Mouse (Mus musculus) ES-Bruce4 (cell line): ENCODE measurements around the gene Phf21b. TPM values are rescaled to one million over a fixed set of nuclear protein-coding genes. Genes with fewer than 3 reads are reported as not detected.

Source experiments
- H3K27ac ChIP-seq: 2 replicates; pipeline ENCODE4 v1.5.1; 2012; ENCODE audit warnings: low read length, inconsistent platforms; ENCODE audit not compliant: insufficient read depth
- H3K27me3 ChIP-seq: 2 replicates; pipeline ENCODE4 v1.6.1; 2012; ENCODE audit warnings: mild to moderate bottlenecking, low read length, inconsistent platforms; ENCODE audit not compliant: control insufficient read depth, poor library complexity, insufficient read depth, severe bottlenecking
- H3K36me3 ChIP-seq: 2 replicates; pipeline ENCODE4 v1.6.1; 2012; ENCODE audit warnings: inconsistent platforms, mild to moderate bottlenecking, low read length, moderate library complexity; ENCODE audit not compliant: control insufficient read depth, poor library complexity, insufficient read depth, severe bottlenecking
- H3K4me1 ChIP-seq: one replicate; pipeline ENCODE4 v1.8.1; 2011; ENCODE audit warnings: low read length; ENCODE audit not compliant: control insufficient read depth, insufficient read depth
- H3K4me3 ChIP-seq: 2 replicates; pipeline ENCODE4 v1.5.1; 2011; ENCODE audit warnings: low read depth, mild to moderate bottlenecking, low read length
- H3K9ac ChIP-seq: 2 replicates; pipeline ENCODE4 v1.6.1; 2012; ENCODE audit warnings: low read depth, mild to moderate bottlenecking, inconsistent platforms; ENCODE audit not compliant: poor library complexity, severe bottlenecking
- H3K9me3 ChIP-seq: replicated peaks from 2 replicates; pipeline ENCODE4 v1.6.1; 2012; ENCODE audit warnings: mild to moderate bottlenecking, low read length, inconsistent platforms; ENCODE audit not compliant: control insufficient read depth, poor library complexity, insufficient read depth, severe bottlenecking
- CTCF ChIP-seq: IDR thresholded peaks from one replicate; pipeline ENCODE4 v1.8.1; 2011; ENCODE audit warnings: low read depth, low read length
- EP300 ChIP-seq: IDR thresholded peaks from 2 replicates; pipeline ENCODE4 v1.6.1; 2011; ENCODE audit warnings: low read depth, low read length; ENCODE audit not compliant: insufficient read depth
- POLR2A ChIP-seq: IDR thresholded peaks from one replicate; pipeline ENCODE4 v1.8.1; 2011; ENCODE audit warnings: low read length; ENCODE audit not compliant: insufficient read depth
- polyA plus RNA-seq: library from polyadenylated mRNA; stranded (reverse); fragments of >200 nt; gene quantifications from 2 replicates; pipeline ENCODE4 v1.2.4, GENCODE M21; 2011; ENCODE audit warnings: low read depth; ENCODE audit not compliant: missing spikeins, insufficient read depth, insufficient read length

Gene Phf21b
- polyA plus RNA-seq, 1 experiment = 4.2 TPM

DNA sequence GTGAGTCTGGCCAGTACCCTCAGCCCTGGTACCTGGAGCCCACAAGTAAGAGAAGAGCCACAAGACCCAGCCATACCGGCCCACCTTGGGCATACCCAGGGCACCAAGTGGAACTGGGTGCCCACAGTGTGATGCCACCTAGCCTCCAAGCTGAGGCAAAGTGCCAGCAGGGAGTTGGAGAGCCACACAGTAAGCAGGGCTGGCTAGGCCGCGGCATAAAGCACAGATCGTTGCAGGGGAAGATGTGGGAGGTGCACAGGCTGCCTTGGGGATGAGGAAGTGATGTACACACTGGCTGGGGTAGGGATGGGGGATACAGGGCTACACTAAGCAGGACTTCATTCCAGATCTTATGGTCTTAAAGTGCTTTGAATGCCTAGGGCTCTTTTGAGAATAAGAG, 35.0 kb downstream of the Phf21b start:
- H3K27ac ChIP-seq = no peak overlapping the region
- no peak overlapping the region for H3K4me3 ChIP-seq
- TF ChIP-seq POLR2A (no peak), CTCF (no peak), EP300 (no peak)
- no peak overlapping the region for H3K9ac ChIP-seq
- no peaks in the 10 kb centered on the region for H3K27me3 ChIP-seq
- no peaks in the 10 kb centered on the region for H3K36me3 ChIP-seq
- H3K4me1 ChIP-seq = no peaks in the 10 kb centered on the region
- no peaks in the 10 kb centered on the region for H3K9me3 ChIP-seq

DNA sequence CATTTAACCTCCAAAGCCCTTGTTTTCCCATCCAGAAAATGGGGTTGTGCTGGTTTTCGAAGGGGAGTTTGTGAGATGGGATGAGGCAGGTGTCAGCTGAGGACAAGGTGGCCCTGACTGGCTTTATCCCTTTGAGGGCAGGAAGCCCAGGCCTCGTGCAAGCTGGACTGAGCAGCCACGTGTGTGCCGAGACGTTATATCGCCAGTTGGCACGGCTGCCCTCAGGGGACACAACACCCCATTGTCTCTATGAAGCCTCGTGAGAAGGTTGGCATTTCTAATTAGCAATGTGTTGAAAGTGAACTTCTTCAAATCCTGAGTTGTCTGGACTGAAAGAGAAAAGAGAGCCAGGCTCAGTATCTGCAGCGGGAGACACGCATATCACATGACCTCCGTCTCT, 37.6 kb downstream of the Phf21b start:
- no peaks in the 10 kb centered on the region for H3K36me3 ChIP-seq
- H3K9me3 ChIP-seq = no peaks in the 10 kb centered on the region

DNA sequence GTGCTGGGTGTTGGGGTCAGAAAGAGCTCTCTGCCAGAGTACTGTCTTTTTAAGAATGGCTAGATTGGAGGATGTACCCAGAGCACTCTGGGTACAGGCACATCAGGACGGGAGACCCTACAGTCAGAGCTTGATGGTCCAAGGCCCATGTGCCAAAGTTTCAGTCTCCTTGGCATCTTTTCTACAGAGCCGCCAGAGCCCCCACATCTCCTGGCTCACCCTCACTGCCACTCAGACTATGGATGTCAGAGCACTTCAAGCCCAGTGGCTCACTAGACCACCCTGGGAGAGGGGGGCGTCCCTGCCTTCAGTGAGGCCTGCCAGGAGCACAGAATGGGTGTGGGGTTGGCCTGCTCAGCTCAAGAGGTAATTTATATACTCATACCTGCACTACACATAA, 38.3 kb downstream of the Phf21b start:
- no peaks in the 10 kb centered on the region for H3K4me1 ChIP-seq
- H3K27me3 ChIP-seq = no peaks in the 10 kb centered on the region
- H3K9me3 ChIP-seq = no peaks in the 10 kb centered on the region
- no peak overlapping the region for H3K9ac ChIP-seq
- H3K36me3 ChIP-seq = no peaks in the 10 kb centered on the region
- no peak overlapping the region for H3K4me3 ChIP-seq
- no peak overlapping the region for H3K27ac ChIP-seq
- TF ChIP-seq CTCF = no peak
- no peak for TF ChIP-seq EP300
- no peak for TF ChIP-seq POLR2A

More for the DNA sequence above, 37.6 kb downstream of the Phf21b start:
- Histone ChIP-seq H3K4me1 (no peaks in the 10 kb centered on the region), H3K9ac (no peak overlapping the region), H3K27me3 (no peaks in the 10 kb centered on the region), H3K27ac (no peak overlapping the region), H3K4me3 (no peak overlapping the region)
- no peak for TF ChIP-seq POLR2A
- TF ChIP-seq EP300 = no peak

DNA sequence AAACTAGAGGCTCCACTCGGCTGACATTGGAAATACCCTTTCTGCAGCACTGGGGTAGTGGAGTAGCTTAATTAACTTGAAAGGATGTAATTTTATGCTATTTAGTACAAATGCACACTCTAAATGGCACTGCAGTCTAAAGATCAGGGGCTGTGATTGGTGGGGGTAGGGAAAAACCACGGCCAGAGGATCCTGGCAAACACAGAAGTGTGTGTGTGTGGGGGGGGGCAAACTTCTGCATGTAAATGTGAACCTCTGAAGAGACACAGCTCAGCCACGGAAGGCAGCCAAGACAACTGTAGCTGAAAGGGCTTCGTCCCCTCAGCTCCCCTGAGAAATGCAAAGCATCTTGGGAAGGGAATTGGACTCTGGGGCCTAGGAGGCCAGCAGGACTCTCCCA, 40.7 kb downstream of the Phf21b start:
- Histone ChIP-seq H3K9me3 (no peaks in the 10 kb centered on the region), H3K36me3 (no peaks in the 10 kb centered on the region), H3K9ac (no peak overlapping the region), H3K27me3 (no peaks in the 10 kb centered on the region), H3K27ac (no peak overlapping the region), H3K4me1 (peaks cover 4% of the 10 kb centered on the region), H3K4me3 (no peak overlapping the region)
- no peak for TF ChIP-seq CTCF
- TF ChIP-seq EP300 = no peak
- no peak for TF ChIP-seq POLR2A

DNA sequence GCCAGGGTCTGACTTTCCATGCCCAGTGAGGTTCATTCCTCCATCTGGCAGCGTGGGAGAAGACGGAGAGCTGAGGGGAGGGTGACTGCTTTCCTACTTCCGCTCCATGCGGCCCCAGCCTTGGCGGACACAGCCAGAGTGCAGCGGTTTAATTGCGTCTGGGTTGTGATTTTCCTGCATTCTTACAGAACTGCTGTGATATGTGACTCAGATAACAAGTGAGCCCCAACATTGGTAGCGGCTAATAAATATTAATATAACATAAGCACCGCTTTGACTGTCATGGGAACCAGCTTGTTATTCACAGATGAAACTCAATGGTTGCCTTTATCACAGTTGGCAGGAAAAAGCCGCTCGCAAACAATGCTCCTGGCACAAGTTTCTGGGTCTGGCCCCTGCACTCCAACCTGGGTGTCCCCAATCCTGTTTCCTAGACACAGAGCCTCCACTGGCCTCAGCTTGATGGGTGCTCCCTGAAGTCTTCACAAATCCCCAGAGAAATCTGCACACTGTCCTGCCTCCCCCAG, 43.0 kb downstream of the Phf21b start:
- Histone ChIP-seq H3K4me1 (peaks cover 4% of the 10 kb centered on the region), H3K9me3 (no peaks in the 10 kb centered on the region), H3K4me3 (no peak overlapping the region), H3K9ac (no peak overlapping the region), H3K36me3 (no peaks in the 10 kb centered on the region), H3K27ac (no peak overlapping the region), H3K27me3 (no peaks in the 10 kb centered on the region)
- TF ChIP-seq EP300 (no peak), POLR2A (no peak), CTCF (no peak)

GRCm38 (mm10) chr15:84811126-84811525, 44.7 kb downstream of the Phf21b start:
- Histone ChIP-seq H3K4me1 (peaks cover 4% of the 10 kb centered on the region), H3K27me3 (no peaks in the 10 kb centered on the region), H3K4me3 (no peak overlapping the region), H3K9ac (no peak overlapping the region), H3K36me3 (no peaks in the 10 kb centered on the region), H3K9me3 (no peaks in the 10 kb centered on the region), H3K27ac (no peak overlapping the region)
- TF ChIP-seq EP300 (no peak), POLR2A (no peak), CTCF (no peak)
